Mouse (Mus musculus): ENCODE measurements around the gene Tipin. TPM values are rescaled to one million over a fixed set of nuclear protein-coding genes. Genes with fewer than 3 reads are reported as not detected.

Gene Tipin
- polyA plus RNA-seq, 2 experiments: 124 to 199 TPM

GRCm38 (mm10) chr9:64236056-64236455, 45.3 kb upstream of the Tipin start:
- Histone ChIP-seq H3K27me3 (ENCODE audit: control insufficient read depth, insufficient read depth, low read length) (no peaks in the 10 kb centered on the region), H3K27ac (replicated peaks; ENCODE audit: low read depth, low read length) (no peak overlapping the region), H3K9ac (ENCODE audit: low read depth, low read length, severe bottlenecking) (no peak overlapping the region), H3K4me3 (replicated peaks; ENCODE audit: low read length) (no peak overlapping the region), H3K9me3 (ENCODE audit: control insufficient read depth, low read length) (no peaks in the 10 kb centered on the region), H3K36me3 (ENCODE audit: control insufficient read depth, insufficient read depth, low read length) (peaks cover 4% of the 10 kb centered on the region; the same call in 1 of the 2 replicates), H3K4me1 (ENCODE audit: control insufficient read depth, insufficient read depth, low read length) (peaks cover 16% of the 10 kb centered on the region), H3K4me2 (replicated peaks; ENCODE audit: low read depth, low read length, severe bottlenecking) (no peak overlapping the region)
- TF ChIP-seq POLR2A (IDR thresholded peaks at IDR 0.05; ENCODE audit: borderline replicate concordance, extremely low read depth, insufficient read depth, insufficient read length): no peak
- no peak for DNase-seq (ENCODE audit: low spot score)
- ATAC-seq (ENCODE audit: low FRiP score, low read depth): no peak
- WGBS: 97% methylated on average over 7 of the region's 7 CpGs

- Histone ChIP-seq H3K4me1 (ENCODE audit: control insufficient read depth, insufficient read depth, low read length) (peaks cover 4% of the 10 kb centered on the region), H3K9ac (ENCODE audit: low read depth, low read length, severe bottlenecking) (no peak overlapping the region), H3K27ac (replicated peaks; ENCODE audit: low read depth, low read length) (no peak overlapping the region), H3K36me3 (ENCODE audit: control insufficient read depth, insufficient read depth, low read length) (peaks cover 4% of the 10 kb centered on the region; the same call in 1 of the 2 replicates), H3K27me3 (ENCODE audit: control insufficient read depth, insufficient read depth, low read length) (no peaks in the 10 kb centered on the region), H3K4me3 (replicated peaks; ENCODE audit: low read length) (no peak overlapping the region), H3K4me2 (replicated peaks; ENCODE audit: low read depth, low read length, severe bottlenecking) (no peak overlapping the region), H3K9me3 (ENCODE audit: control insufficient read depth, low read length) (no peaks in the 10 kb centered on the region)
- ATAC-seq (ENCODE audit: low FRiP score, low read depth) (no peak), DNase-seq (ENCODE audit: low spot score) (no peak)
- no peak for TF ChIP-seq POLR2A (IDR thresholded peaks at IDR 0.05; ENCODE audit: borderline replicate concordance, extremely low read depth, insufficient read depth, insufficient read length)
- 24% methylated on average over 2 of the region's 2 CpGs for WGBS
Measured at GRCm38 (mm10) chr9:64240116-64240515, 41.3 kb upstream of the Tipin start.

- peaks cover 4% of the 10 kb centered on the region; the same call in 1 of the 2 replicates for H3K36me3 ChIP-seq (ENCODE audit: control insufficient read depth, insufficient read depth, low read length)
- H3K4me3 ChIP-seq (replicated peaks; ENCODE audit: low read length): no peak overlapping the region
- no peak overlapping the region for H3K4me2 ChIP-seq (replicated peaks; ENCODE audit: low read depth, low read length, severe bottlenecking)
- peaks cover 4% of the 10 kb centered on the region for H3K4me1 ChIP-seq (ENCODE audit: control insufficient read depth, insufficient read depth, low read length)
- no peak overlapping the region for H3K9ac ChIP-seq (ENCODE audit: low read depth, low read length, severe bottlenecking)
- ATAC-seq (ENCODE audit: low FRiP score, low read depth): no peak
- no peak for TF ChIP-seq POLR2A (IDR thresholded peaks at IDR 0.05; ENCODE audit: borderline replicate concordance, extremely low read depth, insufficient read depth, insufficient read length)
- H3K9me3 ChIP-seq (ENCODE audit: control insufficient read depth, low read length): no peaks in the 10 kb centered on the region
- H3K27me3 ChIP-seq (ENCODE audit: control insufficient read depth, insufficient read depth, low read length): no peaks in the 10 kb centered on the region
- WGBS: 25% methylated on average over 8 of the region's 8 CpGs
- no peak for DNase-seq (ENCODE audit: low spot score)
- H3K27ac ChIP-seq (replicated peaks; ENCODE audit: low read depth, low read length): no peak overlapping the region
Measured at GRCm38 (mm10) chr9:64240681-64241080, 40.7 kb upstream of the Tipin start.

GRCm38 (mm10) chr9:64242381-64242831, 39.0 kb upstream of the Tipin start:
- no peak overlapping the region for H3K9ac ChIP-seq (ENCODE audit: low read depth, low read length, severe bottlenecking)
- no peaks in the 10 kb centered on the region; the same call in 1 of the 2 replicates for H3K36me3 ChIP-seq (ENCODE audit: control insufficient read depth, insufficient read depth, low read length)
- TF ChIP-seq POLR2A (IDR thresholded peaks at IDR 0.05; ENCODE audit: borderline replicate concordance, extremely low read depth, insufficient read depth, insufficient read length): no peak
- no peak overlapping the region for H3K4me2 ChIP-seq (replicated peaks; ENCODE audit: low read depth, low read length, severe bottlenecking)
- H3K27ac ChIP-seq (replicated peaks; ENCODE audit: low read depth, low read length): no peak overlapping the region
- H3K9me3 ChIP-seq (ENCODE audit: control insufficient read depth, low read length): no peaks in the 10 kb centered on the region
- WGBS: 72% methylated on average over 6 of the region's 6 CpGs
- H3K27me3 ChIP-seq (ENCODE audit: control insufficient read depth, insufficient read depth, low read length): no peaks in the 10 kb centered on the region
- ATAC-seq (ENCODE audit: low FRiP score, low read depth) (no peak), DNase-seq (ENCODE audit: low spot score) (no peak)
- no peak overlapping the region for H3K4me3 ChIP-seq (replicated peaks; ENCODE audit: low read length)
- peaks cover 4% of the 10 kb centered on the region for H3K4me1 ChIP-seq (ENCODE audit: control insufficient read depth, insufficient read depth, low read length)

- Histone ChIP-seq H3K9ac (ENCODE audit: low read depth, low read length, severe bottlenecking) (no peak overlapping the region), H3K4me1 (ENCODE audit: control insufficient read depth, insufficient read depth, low read length) (peaks cover 16% of the 10 kb centered on the region), H3K4me3 (replicated peaks; ENCODE audit: low read length) (no peak overlapping the region), H3K36me3 (ENCODE audit: control insufficient read depth, insufficient read depth, low read length) (0 out of 2 replicates have a peak, but pooled peaks cover 2% of the 10 kb centered on the region), H3K9me3 (ENCODE audit: control insufficient read depth, low read length) (no peaks in the 10 kb centered on the region), H3K27ac (replicated peaks; ENCODE audit: low read depth, low read length) (no peak overlapping the region), H3K4me2 (replicated peaks; ENCODE audit: low read depth, low read length, severe bottlenecking) (no peak overlapping the region), H3K27me3 (ENCODE audit: control insufficient read depth, insufficient read depth, low read length) (no peaks in the 10 kb centered on the region)
- no peak for TF ChIP-seq POLR2A (IDR thresholded peaks at IDR 0.05; ENCODE audit: borderline replicate concordance, extremely low read depth, insufficient read depth, insufficient read length)
- DNase-seq (ENCODE audit: low spot score): no peak
- ATAC-seq (ENCODE audit: low FRiP score, low read depth): no peak
- WGBS: 91% methylated on average over 1 of the region's 1 CpGs
Measured at GRCm38 (mm10) chr9:64249371-64249770, 32.0 kb upstream of the Tipin start.

Measured in limb, embryonic 14.5 days (tissue).